Mouse (Mus musculus) right cerebral cortex, postnatal 10 days (tissue): Measurements from ENCODE around the gene Cxcl13.
"Not testable (repeated sequence)": the region's sequence is repeated elsewhere in the genome, so short reads cannot be mapped to it uniquely, and the experiment has no call there.

ENCODE experiments used
- DNase-seq, 2 experiments: peaks; one replicate each; pipeline ENCODE4 v3.0.0; 2021; ENCODE audit warnings: low spot score in 2 of 2

The Cxcl13 gene

DNA sequence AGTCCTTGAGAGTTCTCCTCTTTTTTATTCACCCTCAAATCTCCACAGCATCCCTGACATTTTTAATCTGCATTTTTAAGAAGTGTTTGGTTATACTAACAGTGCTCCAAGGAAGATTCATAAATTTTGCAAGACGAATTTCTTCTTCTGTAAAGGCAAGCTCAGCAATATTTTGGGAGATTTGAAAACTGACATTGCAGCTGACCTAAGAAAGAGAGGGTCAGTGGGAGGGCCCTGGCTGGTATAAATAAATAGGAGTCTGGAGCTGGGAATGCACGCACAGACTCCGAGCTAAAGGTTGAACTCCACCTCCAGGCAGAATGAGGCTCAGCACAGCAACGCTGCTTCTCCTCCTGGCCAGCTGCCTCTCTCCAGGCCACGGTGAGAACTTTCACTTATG, at the start of gene Cxcl13:
Gene Cxcl13 (plus strand): TSS at position 301 of the 400 bp plus-strand sequence.
- no peak for DNase-seq

DNA sequence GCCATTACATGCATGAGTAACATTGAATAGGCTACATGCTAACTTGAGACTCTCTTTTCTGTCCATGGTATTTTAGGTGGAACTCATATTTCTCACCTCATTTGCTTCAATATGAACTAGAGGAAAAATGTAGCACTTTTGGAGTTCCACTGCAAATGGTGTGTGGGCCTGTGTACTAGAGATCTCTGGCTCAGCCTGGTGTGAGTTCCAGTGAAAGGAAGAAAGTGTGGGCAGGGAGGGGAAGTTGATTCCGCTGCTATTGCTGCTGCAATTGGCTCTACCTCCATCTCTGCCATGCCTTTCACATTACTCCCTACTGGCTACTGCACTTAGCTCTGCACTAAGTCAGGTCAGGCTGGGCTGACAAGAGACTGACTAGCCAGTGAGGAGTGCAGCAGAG, 45.7 kb upstream of the Cxcl13 start:
- DNase-seq: no peak

DNA sequence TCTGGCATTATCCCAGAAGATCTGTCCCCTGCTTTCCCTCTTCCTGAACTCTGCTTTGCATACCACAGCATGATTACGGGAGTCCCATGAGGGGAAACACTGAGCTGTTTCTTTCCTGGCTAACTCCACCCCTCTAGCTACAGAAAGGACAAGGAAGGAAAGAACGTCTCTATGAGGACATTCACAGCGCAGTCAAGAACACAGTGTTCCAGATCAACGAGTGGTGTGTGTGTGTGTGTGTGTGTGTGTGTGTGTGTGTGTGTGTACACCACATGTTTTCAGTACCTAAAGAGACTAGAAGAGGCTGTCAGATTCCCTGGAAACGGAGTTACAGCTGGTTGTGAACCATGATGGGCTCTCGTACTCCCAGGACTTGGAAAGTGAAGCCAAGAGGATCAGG, 38.3 kb upstream of the Cxcl13 start:
- no peak for DNase-seq

GRCm38 (mm10) chr5:95924023-95924422, 32.7 kb upstream of the Cxcl13 start:
- DNase-seq: peak; percentile 48 to 64

DNA sequence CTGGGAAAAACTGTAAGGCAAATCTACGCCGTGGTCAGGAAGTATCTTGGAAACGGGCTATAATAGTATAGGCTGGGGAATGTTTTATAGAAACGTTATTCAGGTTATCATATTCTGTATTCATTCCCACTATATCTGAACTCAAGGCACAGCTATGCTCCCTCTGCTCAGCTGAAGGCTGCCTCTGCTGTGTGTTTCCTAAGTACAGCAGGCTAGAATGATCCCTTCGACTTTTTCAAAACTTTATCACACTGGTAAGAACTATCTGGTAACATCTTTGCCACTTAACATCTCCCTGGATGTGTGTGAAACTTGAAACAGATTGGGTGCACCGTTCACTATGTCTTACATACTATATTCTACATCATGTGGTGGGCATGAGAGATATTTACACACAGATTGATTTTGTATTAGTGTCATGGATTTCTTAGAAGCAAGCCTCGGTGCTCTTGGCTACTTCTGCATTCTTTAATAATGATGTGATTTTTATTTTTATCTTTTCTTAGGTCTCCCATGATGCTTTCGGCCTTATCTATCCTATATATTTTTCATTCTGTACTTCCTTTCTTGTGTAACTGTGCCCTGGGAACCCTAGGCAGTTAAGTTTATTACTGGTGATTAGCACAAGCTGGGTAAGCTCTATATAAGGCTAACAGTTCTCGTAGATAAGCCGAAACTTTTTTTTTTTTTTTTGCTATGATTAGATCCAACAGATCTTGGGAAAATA, 31.4 kb upstream of the Cxcl13 start:
- no peak for DNase-seq

DNA sequence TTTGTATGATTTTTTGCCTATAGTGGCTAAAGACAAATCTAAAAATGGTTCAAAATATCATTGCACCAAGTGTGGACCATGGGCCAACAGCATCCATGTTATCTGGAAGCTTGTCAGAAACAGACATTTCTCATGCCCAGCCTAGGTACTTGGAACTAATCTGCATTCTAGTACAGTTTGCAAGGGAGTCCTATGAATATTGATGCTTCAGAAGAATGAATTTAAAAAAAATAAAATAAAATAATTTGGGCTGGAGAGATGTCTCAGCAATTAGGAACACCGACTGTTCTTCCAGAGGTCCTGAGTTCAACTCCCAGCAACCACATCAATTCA, 30.9 kb upstream of the Cxcl13 start:
- no peak for DNase-seq

GRCm38 (mm10) chr5:95935035-95935434, 21.7 kb upstream of the Cxcl13 start:
- no peak for DNase-seq

DNA sequence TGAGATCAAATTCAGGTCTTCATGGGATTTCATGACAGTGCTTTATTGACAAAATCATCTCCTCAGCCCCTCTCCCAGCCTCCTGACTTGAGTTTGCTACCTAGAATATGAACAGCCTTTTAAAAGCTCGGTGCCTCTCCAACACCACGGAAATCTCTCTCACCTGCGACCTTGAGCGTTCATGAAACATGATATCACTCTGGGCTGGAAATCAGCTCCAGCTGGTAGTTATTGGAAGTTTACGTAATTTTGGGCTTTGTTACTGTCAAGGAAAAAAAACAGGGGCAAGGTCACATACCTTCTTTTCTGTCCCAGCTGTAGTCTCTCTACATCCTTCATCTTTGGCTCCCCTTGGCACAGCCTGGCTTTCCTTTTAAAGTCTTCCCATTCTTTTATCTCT, 20.7 kb upstream of the Cxcl13 start:
- no peak for DNase-seq

- no peak for DNase-seq
Observed at GRCm38 (mm10) chr5:95937129-95937528, 19.6 kb upstream of the Cxcl13 start.

DNA sequence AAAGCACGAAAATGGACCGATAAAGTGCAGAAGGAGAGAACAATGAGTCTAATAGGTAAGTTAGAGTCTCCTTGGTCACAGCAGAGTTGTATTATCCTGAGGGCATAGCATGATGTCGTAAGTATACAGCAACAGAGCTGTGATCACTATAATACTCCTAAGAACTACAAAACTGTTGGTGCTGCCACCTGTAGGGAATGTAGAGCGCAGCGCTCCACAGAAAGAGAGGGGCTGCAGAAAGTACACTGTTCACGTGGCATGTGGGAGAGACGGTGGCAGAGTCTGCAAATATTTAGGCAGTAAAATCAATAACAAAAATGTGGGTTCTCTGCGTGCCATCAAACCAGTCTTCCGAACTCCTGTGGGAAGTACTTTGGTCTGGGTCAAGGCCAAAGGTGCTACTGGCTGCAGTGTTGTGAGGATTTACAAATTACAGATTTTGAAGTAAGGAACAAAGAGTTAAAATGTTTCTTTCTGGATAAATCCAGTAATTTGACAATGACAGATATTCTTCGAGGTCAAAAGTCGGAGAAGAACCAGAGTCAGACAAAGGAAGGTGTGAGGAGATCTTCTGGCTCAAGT, 18.6 kb upstream of the Cxcl13 start:
- DNase-seq: no peak

DNA sequence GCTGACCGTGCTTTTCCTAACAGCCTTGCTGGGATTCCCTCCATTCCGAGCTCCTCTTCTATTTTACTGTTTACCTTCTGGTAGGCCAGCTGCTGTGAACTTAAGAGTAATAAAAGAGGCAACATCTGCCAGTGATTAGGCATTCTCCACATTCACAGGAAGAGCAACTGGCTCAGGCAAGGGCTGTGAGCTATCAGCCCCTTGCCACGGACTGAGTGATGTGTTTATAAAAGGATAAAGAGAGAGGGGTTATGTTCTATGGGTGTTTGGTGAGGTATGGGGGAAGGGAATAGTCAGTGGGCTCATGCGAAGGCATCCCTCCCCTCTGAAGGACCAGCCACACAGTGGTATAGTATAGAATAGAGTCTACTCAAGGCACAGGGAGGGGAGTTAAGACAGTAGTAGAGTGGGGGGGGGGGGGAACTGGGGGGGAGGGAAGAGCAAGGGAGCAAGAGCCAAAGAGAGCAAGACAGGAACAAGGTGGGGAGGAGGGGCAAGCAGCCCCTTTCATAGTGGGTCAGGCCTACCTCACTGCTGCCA, 16.0 kb upstream of the Cxcl13 start:
- DNase-seq: no peak

DNA sequence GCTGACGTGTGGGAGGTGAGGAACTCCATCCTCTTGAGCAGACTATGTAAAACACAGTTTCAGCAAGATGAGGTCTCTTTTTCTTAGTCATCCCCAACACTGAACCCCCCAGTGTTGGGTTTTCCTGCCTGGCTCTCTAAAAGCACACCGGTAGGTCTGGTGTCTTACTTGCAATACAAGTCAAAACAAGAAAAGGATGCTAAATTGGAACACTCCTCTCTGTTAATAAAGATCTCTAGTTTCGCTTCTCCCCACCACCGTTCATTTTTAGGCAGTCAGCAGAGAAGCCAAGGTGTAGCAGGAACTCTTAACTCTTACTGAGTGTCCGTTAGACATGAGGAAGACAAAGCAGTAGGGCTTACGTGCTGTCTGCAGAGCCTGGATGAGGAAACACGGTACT, 15.2 kb upstream of the Cxcl13 start:
- no peak for DNase-seq

DNA sequence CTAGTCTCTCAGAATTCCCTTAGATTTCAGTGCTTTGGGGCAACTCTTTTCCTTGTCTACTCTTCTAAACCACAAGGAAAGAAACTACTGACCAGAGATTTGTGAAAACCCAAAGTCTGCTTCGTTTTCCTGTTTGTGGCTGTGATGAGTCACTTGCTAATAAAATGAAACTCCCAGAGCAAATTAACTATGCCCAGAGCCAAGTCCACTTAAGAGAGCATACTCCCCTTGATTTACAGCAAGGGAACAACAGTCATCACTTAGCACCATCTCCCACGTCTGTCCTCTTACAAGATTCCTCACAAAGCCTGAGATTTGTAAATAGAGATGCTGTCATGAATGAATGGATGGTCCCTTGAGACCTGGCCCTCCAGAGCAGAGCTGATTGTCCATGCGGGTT, 11.6 kb upstream of the Cxcl13 start:
- no peak for DNase-seq

- DNase-seq: no peak
Observed at GRCm38 (mm10) chr5:95946344-95946743, 10.4 kb upstream of the Cxcl13 start.

- no peak for DNase-seq
Observed at GRCm38 (mm10) chr5:95948641-95949040, 8.1 kb upstream of the Cxcl13 start.

DNA sequence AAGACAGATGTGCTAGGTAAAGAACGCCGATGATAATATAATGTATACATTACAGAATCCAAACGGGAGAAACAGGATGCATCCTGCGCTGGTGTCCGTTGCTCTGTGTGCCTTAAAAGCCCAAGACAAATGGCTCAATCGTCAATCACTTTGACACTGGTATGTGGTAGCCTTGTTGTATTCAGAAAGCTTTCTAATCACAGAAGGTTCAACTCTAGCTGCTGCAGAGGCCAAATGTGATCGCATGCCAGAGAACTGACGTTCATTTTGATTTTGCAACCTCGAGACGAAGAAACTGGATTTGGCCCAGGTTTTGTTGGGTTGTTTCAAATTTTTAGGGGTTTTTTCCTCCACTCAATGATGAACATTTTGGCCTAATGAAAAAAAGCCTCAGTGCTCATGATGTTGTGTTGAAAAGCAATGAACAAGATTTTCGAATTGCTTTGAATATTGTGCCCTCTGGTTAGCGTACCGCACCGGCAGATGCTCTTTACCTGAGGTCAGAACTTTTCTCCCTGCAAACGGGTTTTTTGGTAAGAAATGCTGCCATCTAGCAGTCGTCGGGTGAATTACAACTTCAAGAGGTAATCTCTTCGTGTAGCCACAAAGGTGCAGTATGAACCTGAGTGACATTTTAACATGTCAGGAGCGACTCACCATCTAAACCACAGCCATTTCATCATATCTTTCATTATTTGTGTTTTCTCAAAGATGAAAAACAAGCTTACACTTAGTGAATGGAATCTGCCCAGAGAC, 6.6 kb upstream of the Cxcl13 start:
- peak in 1 of 2 experiments; percentile 68 for DNase-seq

DNA sequence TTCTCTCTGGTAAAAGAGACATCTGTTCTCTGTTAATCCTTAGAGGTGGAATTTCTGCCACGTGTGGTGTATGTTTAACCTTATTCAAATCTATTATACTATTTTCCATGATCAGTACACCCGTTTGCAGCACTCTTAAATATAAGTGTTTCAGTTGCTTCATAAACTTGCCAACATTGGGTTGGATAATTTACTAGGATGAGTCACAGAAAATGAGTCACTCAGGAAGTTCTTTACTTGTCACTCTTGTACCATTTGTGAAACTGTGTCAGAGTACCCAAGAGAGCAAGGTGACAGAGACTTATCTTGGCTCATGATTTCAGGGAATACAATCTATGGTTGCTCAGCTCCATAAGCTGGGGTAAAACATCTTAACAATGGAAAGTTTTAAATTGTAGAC, 8.2 kb downstream of the Cxcl13 start:
- no peak for DNase-seq

DNA sequence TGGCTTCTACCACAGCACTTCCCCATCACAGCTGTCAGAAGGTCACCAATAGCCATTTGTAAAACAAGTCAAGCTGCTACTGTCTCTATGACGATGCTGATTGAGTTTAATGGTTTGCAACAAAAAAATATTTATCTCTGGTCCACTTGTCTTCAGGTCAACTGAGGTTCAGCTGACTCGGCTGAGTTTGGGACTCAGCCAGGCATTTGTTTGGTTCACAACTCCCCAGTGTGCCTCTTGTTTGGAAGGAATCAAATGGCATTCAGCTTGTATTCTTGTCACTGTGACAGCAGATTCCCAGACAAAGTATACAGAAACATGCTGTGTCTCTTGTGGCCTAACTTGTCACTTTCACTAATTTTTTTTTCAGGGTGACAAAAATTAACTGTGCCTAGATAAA, 9.9 kb downstream of the Cxcl13 start:
- no peak for DNase-seq

- DNase-seq: peak; percentile 38 to 77
Observed at GRCm38 (mm10) chr5:95970845-95971244, 14.1 kb downstream of the Cxcl13 start.

GRCm38 (mm10) chr5:95972208-95972607, 15.5 kb downstream of the Cxcl13 start:
- peak; percentile 26 to 33 for DNase-seq

- DNase-seq: not testable (repeated sequence)
Observed at GRCm38 (mm10) chr5:95973806-95974205, 17.1 kb downstream of the Cxcl13 start.

- no peak for DNase-seq
Observed at GRCm38 (mm10) chr5:95976299-95976698, 19.5 kb downstream of the Cxcl13 start.
